Comparison of ENCODE assay signal across 12 mouse cellular contexts in the genomic region with DNA sequence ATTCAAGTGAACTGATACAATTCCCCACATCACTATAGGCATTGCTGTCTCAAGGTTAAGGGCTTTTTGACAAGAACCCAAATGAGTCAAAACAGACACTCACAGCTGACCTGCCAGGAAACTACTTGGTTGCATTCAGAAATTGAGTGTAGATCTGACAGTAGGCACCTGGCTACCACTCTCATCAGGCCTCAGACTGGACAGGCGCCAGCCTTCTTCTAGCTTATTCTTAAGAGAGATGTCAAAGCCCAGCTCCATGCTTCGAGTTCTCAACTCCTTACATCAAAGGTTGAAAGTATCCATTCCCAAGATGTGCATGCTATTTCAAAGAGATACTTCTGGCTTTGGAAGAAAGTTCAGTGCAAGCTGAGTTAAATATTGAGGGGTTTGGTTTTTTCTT.
"Had no signal": no experiment of that assay in that cellular context is flagged by ENCODE, and none has a peak within 500 bp of the region (broad histone marks: within the 10 kb centered on the region; RNA-seq: fewer than 3 reads in every experiment).

No protein-coding gene starts in this region.

- DNase-seq: retina, postnatal 1 day; right cerebral cortex, adult 18-20 months; right cerebral cortex, postnatal 14 days; right cerebral cortex, postnatal 25 days; right cerebral cortex, postnatal 4 days; spleen, adult 18-20 months; thymus, adult 18-20 months; thymus, adult 2 months; thymus, postnatal 14 days; thymus, postnatal 25 days; thymus, postnatal 36 days; thymus, postnatal 4 days had no signal
